Mouse (Mus musculus): ENCODE results near the gene Fryl. TPM values are rescaled to one million over a fixed set of nuclear protein-coding genes. Genes with fewer than 3 reads are reported as not detected.

Gene Fryl
- polyA plus RNA-seq, 1 experiment from 2014 or later, result 53.2 TPM

DNA sequence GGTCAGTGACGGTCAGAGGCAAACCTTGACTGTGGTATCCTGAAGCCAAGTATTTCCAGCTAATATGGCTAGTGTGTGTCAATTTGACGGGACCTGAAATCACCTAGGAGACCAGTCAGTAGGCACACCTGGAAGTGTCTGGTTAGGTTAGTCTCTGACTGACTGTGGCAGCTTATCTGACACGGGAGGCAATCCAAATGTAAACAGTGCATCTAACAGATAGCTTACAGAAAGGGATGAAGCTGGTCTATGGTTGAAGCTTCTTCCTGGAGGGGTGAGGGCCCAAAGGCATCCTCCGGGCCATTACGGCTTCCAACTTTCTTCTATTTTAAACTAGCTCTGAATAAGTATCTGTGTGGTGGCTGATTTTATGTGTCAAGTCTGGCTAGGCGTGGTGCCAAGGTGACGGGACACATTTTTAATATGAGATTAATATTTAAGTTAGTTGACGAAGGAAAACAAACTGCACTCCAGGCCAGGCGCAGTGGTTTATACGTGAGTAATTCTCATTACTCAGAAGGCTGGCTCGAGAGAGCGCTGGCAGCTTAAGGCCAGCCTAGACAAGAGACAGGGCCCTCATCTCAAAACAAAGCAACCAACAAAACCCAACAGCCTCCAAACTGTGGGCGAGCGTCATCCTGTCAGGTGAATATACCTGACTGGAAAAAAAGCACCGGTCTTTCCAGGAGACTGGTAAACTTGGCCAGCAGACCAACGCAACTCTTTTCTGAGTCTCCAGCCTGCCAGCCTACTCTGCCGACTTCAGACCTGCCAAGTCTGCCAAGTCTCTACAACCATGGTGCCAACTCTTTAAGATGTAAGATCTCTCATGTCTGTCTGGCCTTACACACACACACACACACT is 23.2 kb downstream of the Fryl start:
- no peaks in the 10 kb centered on the region for H3K27me3 ChIP-seq (ENCODE audit: control insufficient read depth, insufficient read depth, low read length)
- H3K27ac ChIP-seq (ENCODE audit: low read depth, low read length), result no peak overlapping the region
- H3K4me1 ChIP-seq (replicated peaks; ENCODE audit: control insufficient read depth, insufficient read depth, low read length), result no peaks in the 10 kb centered on the region; the same call in 1 of the 2 replicates
- ATAC-seq (ENCODE audit: low FRiP score), result no peak
- no peaks in the 10 kb centered on the region for H3K9me3 ChIP-seq (ENCODE audit: control insufficient read depth, low read length)
- H3K36me3 ChIP-seq (ENCODE audit: control insufficient read depth, insufficient read depth, low read length), result no peaks in the 10 kb centered on the region
- no peak overlapping the region for H3K4me3 ChIP-seq (ENCODE audit: low read depth, low read length)
- no peak overlapping the region for H3K9ac ChIP-seq (ENCODE audit: low read depth, low read length)
- no peak overlapping the region for H3K4me2 ChIP-seq (replicated peaks; ENCODE audit: low read depth, low read length)
- WGBS, result 84% methylated on average over 17 of the region's 17 CpGs
- DNase-seq (ENCODE audit: low spot score), result no peak

DNA sequence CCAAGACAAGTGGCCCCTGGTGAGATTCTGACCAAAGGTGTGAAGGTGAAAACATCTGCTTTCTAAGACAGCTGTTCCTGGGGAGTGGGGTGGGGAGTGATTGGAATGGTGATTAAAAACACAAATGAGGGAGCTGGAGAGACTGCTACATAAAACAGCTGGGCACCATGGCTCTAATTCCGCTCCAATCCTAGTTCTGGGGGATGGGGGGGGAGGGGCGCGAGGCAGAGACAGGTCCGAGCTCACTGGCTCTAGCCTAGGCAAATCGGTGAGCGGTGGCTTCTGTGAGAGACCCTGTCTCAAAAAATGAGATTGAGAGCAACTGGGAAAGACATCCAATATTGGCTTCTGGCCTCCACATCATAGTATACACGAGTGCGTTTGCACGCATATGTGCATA is 24.2 kb downstream of the Fryl start:
- Histone ChIP-seq H3K36me3 (ENCODE audit: control insufficient read depth, insufficient read depth, low read length) (no peaks in the 10 kb centered on the region), H3K4me1 (replicated peaks; ENCODE audit: control insufficient read depth, insufficient read depth, low read length) (no peaks in the 10 kb centered on the region; the same call in 1 of the 2 replicates), H3K9ac (ENCODE audit: low read depth, low read length) (no peak overlapping the region), H3K9me3 (ENCODE audit: control insufficient read depth, low read length) (no peaks in the 10 kb centered on the region), H3K27ac (ENCODE audit: low read depth, low read length) (no peak overlapping the region), H3K27me3 (ENCODE audit: control insufficient read depth, insufficient read depth, low read length) (no peaks in the 10 kb centered on the region), H3K4me2 (replicated peaks; ENCODE audit: low read depth, low read length) (no peak overlapping the region), H3K4me3 (ENCODE audit: low read depth, low read length) (no peak overlapping the region)
- WGBS, result 25% methylated on average over 9 of the region's 9 CpGs
- ATAC-seq (ENCODE audit: low FRiP score), result no peak
- DNase-seq (ENCODE audit: low spot score), result no peak

DNA sequence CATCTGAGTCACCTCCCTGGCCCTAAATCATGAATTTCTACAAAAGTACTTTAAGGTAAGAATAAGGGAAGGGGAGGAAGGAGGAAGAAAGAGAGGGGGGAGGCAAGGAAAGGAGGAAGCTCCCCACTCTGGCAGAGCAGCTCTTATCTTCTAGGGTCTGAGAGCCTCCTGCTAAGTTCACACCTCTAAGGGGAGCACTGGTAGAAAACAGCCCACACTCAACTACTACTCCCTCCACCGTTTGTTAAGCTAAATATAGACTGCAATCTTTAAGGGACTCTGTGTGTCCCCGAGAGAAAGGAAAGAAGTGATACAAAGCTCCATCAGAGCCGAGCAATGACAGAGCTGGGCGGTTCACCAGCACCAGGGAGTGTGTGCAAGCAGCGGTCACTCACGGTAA is 24.6 kb downstream of the Fryl start:
- Histone ChIP-seq H3K4me2 (replicated peaks; ENCODE audit: low read depth, low read length) (no peak overlapping the region), H3K27ac (ENCODE audit: low read depth, low read length) (no peak overlapping the region), H3K27me3 (ENCODE audit: control insufficient read depth, insufficient read depth, low read length) (no peaks in the 10 kb centered on the region), H3K4me1 (replicated peaks; ENCODE audit: control insufficient read depth, insufficient read depth, low read length) (no peaks in the 10 kb centered on the region; the same call in 1 of the 2 replicates), H3K4me3 (ENCODE audit: low read depth, low read length) (no peak overlapping the region), H3K36me3 (ENCODE audit: control insufficient read depth, insufficient read depth, low read length) (no peaks in the 10 kb centered on the region), H3K9me3 (ENCODE audit: control insufficient read depth, low read length) (no peaks in the 10 kb centered on the region), H3K9ac (ENCODE audit: low read depth, low read length) (no peak overlapping the region)
- WGBS, result 6% methylated on average over 6 of the region's 6 CpGs
- ATAC-seq (ENCODE audit: low FRiP score) (no peak), DNase-seq (ENCODE audit: low spot score) (no peak)

DNA sequence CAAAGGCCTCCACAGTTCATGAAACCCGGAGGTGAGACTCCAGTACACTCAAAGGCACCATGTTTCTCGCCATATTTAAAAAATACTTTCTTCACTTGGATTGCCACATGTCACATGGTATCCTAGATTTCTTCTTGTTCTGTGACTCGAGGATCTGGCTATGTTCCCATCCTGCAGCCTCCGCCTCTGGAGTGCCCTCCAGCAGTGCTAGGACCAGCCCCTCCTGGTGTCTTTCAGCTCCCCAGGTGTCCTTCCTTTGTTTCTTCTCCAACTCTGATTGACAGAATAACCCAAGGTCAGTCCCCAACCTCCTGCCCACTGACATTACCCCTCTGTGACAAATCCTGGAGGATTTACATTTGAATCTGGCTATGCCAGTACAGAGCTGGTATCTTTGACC is 26.2 kb downstream of the Fryl start:
- Histone ChIP-seq H3K36me3 (ENCODE audit: control insufficient read depth, insufficient read depth, low read length) (no peaks in the 10 kb centered on the region), H3K27me3 (ENCODE audit: control insufficient read depth, insufficient read depth, low read length) (no peaks in the 10 kb centered on the region), H3K4me1 (replicated peaks; ENCODE audit: control insufficient read depth, insufficient read depth, low read length) (no peaks in the 10 kb centered on the region), H3K4me2 (replicated peaks; ENCODE audit: low read depth, low read length) (no peak overlapping the region), H3K27ac (ENCODE audit: low read depth, low read length) (no peak overlapping the region), H3K9me3 (ENCODE audit: control insufficient read depth, low read length) (no peaks in the 10 kb centered on the region), H3K4me3 (ENCODE audit: low read depth, low read length) (no peak overlapping the region), H3K9ac (ENCODE audit: low read depth, low read length) (no peak overlapping the region)
- ATAC-seq (ENCODE audit: low FRiP score) (no peak), DNase-seq (ENCODE audit: low spot score) (no peak)
- WGBS, result 46% methylated on average over 4 of the region's 4 CpGs

DNA sequence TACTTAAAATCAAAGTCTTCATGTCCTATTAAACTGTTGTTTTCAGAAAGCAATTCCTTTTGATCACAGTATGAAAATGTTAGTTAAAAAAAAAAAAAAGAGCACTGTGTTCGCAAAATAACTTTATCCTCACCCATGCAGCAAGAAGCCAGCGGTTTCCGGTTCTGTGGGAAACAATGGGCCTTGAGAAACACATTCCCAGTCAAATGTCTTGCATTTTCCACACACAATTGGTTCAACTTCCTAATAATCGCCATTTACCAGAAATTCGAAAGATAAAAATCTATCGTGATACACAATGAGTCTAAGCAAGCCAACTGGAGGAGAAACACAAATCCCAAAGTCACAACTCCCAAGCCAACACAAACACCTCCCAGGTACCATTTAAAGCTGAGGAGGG is 27.0 kb downstream of the Fryl start:
- Histone ChIP-seq H3K9ac (ENCODE audit: low read depth, low read length) (no peak overlapping the region), H3K27me3 (ENCODE audit: control insufficient read depth, insufficient read depth, low read length) (no peaks in the 10 kb centered on the region), H3K4me1 (replicated peaks; ENCODE audit: control insufficient read depth, insufficient read depth, low read length) (no peaks in the 10 kb centered on the region), H3K4me2 (replicated peaks; ENCODE audit: low read depth, low read length) (no peak overlapping the region), H3K9me3 (ENCODE audit: control insufficient read depth, low read length) (no peaks in the 10 kb centered on the region), H3K27ac (ENCODE audit: low read depth, low read length) (no peak overlapping the region), H3K36me3 (ENCODE audit: control insufficient read depth, insufficient read depth, low read length) (no peaks in the 10 kb centered on the region), H3K4me3 (ENCODE audit: low read depth, low read length) (no peak overlapping the region)
- DNase-seq (ENCODE audit: low spot score), result no peak
- WGBS, result 80% methylated on average over 6 of the region's 6 CpGs
- ATAC-seq (ENCODE audit: low FRiP score), result no peak

DNA sequence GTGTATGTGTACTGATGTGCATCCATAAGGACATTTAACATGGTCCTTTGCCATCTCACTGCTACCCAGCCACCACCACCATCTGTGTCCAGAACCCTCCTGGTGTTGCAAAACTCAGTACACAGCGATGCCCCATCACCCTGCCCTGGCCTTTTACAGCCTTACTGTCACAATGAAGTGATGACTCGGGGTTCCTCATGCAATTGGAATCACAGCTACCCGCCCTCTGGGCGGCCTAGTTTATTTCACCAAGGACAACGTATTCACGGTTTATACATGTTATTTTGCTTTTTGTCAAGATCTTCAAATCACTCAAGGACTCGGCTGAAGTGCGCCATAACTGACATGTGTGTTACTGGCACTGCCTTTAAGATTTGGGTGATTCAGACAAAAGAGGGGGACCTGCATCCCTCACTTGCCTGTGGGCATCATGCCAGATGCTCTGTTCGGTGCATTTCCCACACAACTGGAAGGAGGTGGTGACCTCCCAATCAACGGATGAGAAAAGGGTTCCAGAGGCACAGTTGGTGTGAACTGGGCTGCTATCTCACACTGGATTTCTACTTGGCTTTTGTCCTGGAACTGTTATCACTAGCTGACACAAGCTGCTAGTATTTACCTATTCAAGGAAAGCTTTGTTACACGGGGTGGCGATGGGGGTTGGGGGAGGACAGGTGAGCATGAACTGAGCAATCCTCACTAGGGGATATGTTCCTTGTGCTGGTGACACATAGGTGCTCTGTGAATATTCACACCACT is 27.9 kb downstream of the Fryl start:
- ATAC-seq (ENCODE audit: low FRiP score) (no peak), DNase-seq (ENCODE audit: low spot score) (no peak)
- Histone ChIP-seq H3K27ac (ENCODE audit: low read depth, low read length) (no peak overlapping the region), H3K9ac (ENCODE audit: low read depth, low read length) (no peak overlapping the region), H3K4me2 (replicated peaks; ENCODE audit: low read depth, low read length) (no peak overlapping the region), H3K4me1 (replicated peaks; ENCODE audit: control insufficient read depth, insufficient read depth, low read length) (no peaks in the 10 kb centered on the region), H3K9me3 (ENCODE audit: control insufficient read depth, low read length) (no peaks in the 10 kb centered on the region), H3K27me3 (ENCODE audit: control insufficient read depth, insufficient read depth, low read length) (no peaks in the 10 kb centered on the region), H3K4me3 (ENCODE audit: low read depth, low read length) (no peak overlapping the region), H3K36me3 (ENCODE audit: control insufficient read depth, insufficient read depth, low read length) (no peaks in the 10 kb centered on the region)
- WGBS, result 82% methylated on average over 12 of the region's 12 CpGs

DNA sequence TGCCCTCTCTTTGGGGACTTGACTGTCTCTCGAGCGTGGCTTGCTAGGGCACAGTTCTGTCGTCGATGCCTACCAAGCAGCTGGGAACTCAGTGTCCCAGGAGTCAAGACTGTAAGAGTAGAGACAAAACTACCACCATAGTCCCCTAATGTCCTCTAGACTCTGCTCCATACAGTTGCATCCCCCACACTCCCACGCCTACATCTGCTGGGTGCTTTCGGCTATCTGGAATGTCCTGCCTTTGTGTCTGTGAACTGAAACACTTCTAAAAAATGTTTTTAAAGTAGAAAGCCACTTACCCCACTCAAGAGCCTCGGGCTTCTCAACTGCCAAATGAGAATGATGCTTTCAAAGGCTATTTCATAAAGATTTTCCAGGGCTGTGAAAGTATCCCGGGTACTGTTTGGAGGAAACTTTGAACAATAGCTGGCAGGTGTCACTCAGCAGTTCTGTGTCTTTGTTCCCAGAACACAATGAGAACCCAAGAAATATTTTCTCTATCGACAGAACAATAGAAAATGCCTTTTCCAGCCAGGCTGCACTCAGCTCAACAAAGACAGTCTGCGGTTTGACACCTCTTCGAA is 28.8 kb downstream of the Fryl start:
- H3K9ac ChIP-seq (ENCODE audit: low read depth, low read length), result no peak overlapping the region
- WGBS, result 63% methylated on average over 11 of the region's 11 CpGs
- H3K36me3 ChIP-seq (ENCODE audit: control insufficient read depth, insufficient read depth, low read length), result no peaks in the 10 kb centered on the region
- DNase-seq (ENCODE audit: low spot score) (no peak), ATAC-seq (ENCODE audit: low FRiP score) (no peak)
- no peak overlapping the region for H3K27ac ChIP-seq (ENCODE audit: low read depth, low read length)
- H3K4me3 ChIP-seq (ENCODE audit: low read depth, low read length), result no peak overlapping the region
- no peaks in the 10 kb centered on the region for H3K27me3 ChIP-seq (ENCODE audit: control insufficient read depth, insufficient read depth, low read length)
- H3K4me2 ChIP-seq (replicated peaks; ENCODE audit: low read depth, low read length), result no peak overlapping the region
- H3K9me3 ChIP-seq (ENCODE audit: control insufficient read depth, low read length), result no peaks in the 10 kb centered on the region
- no peaks in the 10 kb centered on the region for H3K4me1 ChIP-seq (replicated peaks; ENCODE audit: control insufficient read depth, insufficient read depth, low read length)

DNA sequence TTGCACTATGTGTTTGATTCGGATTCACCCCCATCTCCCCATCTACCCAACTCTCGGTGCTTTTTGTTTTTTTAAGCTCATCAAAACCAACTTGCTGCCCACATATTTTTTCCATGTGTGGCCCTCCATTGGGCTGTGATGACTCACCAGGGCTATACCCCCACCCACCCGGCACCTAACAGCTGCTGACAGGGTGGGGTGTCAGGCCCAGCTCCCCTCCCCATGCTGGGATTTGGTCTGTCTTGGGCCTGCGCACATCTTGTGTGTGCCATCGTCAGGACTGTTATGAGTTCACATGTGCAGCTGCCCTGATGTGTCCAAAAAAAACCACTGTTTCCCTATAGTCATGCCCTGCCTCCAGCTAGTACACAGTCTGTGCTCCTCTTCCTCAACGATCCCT is 33.4 kb downstream of the Fryl start:
- Histone ChIP-seq H3K27ac (ENCODE audit: low read depth, low read length) (no peak overlapping the region), H3K4me1 (replicated peaks; ENCODE audit: control insufficient read depth, insufficient read depth, low read length) (no peaks in the 10 kb centered on the region), H3K27me3 (ENCODE audit: control insufficient read depth, insufficient read depth, low read length) (no peaks in the 10 kb centered on the region), H3K9me3 (ENCODE audit: control insufficient read depth, low read length) (no peaks in the 10 kb centered on the region), H3K36me3 (ENCODE audit: control insufficient read depth, insufficient read depth, low read length) (0 out of 2 replicates have a peak, but pooled peaks cover 2% of the 10 kb centered on the region), H3K9ac (ENCODE audit: low read depth, low read length) (no peak overlapping the region), H3K4me3 (ENCODE audit: low read depth, low read length) (no peak overlapping the region), H3K4me2 (replicated peaks; ENCODE audit: low read depth, low read length) (no peak overlapping the region)
- ATAC-seq (ENCODE audit: low FRiP score) (no peak), DNase-seq (ENCODE audit: low spot score) (no peak)
- 82% methylated on average over 6 of the region's 6 CpGs for WGBS
